ENCODE assay signal across 18 mouse cellular contexts in genomic region chr2:34804815-34805214, GRCm38 (mm10). TPM values are rescaled to one million over a fixed set of nuclear protein-coding genes. Genes with fewer than 3 reads are reported as not detected.
A peak's percentile ranks its signal among the peaks of the same experiment; 100 is the strongest.
DNase-seq lines count a peak whose midpoint lies in the region; ATAC-seq and TF ChIP-seq lines count a peak whose summit lies in the region.
"Had no signal": no experiment of that assay in that cellular context is flagged by ENCODE, and none has a peak within 500 bp of the region (broad histone marks: within the 10 kb centered on the region; RNA-seq: fewer than 3 reads in every experiment).

No protein-coding gene starts in this region.

- DNase-seq in cerebellum, adult 9-10 months, result peak; percentile 41
- DNase-seq in cerebellum, adult 11-12 months, result no peak
- DNase-seq in kidney, adult 2 months, result peak; percentile 75
- no peak for DNase-seq in kidney, postnatal 4 days
- DNase-seq in kidney, postnatal 36 days, result peak; percentile 47 to 59
- DNase-seq in ovary, adult 18-20 months (ENCODE audit: low spot score), result no peak
- DNase-seq: cerebellum, postnatal 36 days; thymus, adult 2 months had no signal

- no peaks in the 10 kb centered on the region for H3K9me3 ChIP-seq in intestine, postnatal 0 days (ENCODE audit: control insufficient read depth)
- H3K9me3 ChIP-seq: forebrain, embryonic 13.5 days; heart, embryonic 15.5 days; midbrain, embryonic 10.5 days had no signal

- no peak for TF ChIP-seq CTCF in kidney, adult 2 months (conservative IDR thresholded peaks at IDR 0.05; ENCODE audit: insufficient read depth, insufficient read length, low read depth, low read length)
- TF ChIP-seq CTCF in intestine, postnatal 0 days (IDR thresholded peaks at IDR 0.05; ENCODE audit: low read depth), result no peak

- ATAC-seq in megakaryocyte progenitor cell, adult 5-6 weeks (replicated peaks; ENCODE audit: poor library complexity), result peak; percentile 51
- ATAC-seq in intestine, postnatal 0 days, result no peak
- ATAC-seq: forebrain, embryonic 13.5 days; hindbrain, embryonic 16.5 days; lung, postnatal 0 days had no signal

- 0 out of 2 replicates have a peak overlapping the region, but pooled peaks have one; percentile 36 for H3K27ac ChIP-seq in kidney, adult 2 months (ENCODE audit: insufficient read depth, low read depth, low read length)
- no peak overlapping the region for H3K27ac ChIP-seq in intestine, postnatal 0 days (ENCODE audit: low read depth, low read length)
- H3K27ac ChIP-seq: forebrain, embryonic 13.5 days; heart, embryonic 15.5 days; midbrain, embryonic 10.5 days had no signal

- TF ChIP-seq POLR2A in kidney, adult 2 months (IDR thresholded peaks at IDR 0.05; ENCODE audit: low read depth, low read length), result no peak

- no peak overlapping the region for H3K4me3 ChIP-seq in kidney, adult 2 months (ENCODE audit: insufficient read depth, low read depth, low read length)
- H3K4me3 ChIP-seq in intestine, postnatal 0 days (ENCODE audit: low read depth, low read length), result no peak overlapping the region
- H3K4me3 ChIP-seq: forebrain, embryonic 13.5 days; heart, embryonic 15.5 days; midbrain, embryonic 10.5 days had no signal

- WGBS in kidney, adult 2 months, result 2% methylated on average over 1 of the region's 1 CpGs
- WGBS in intestine, postnatal 0 days, result 41% methylated on average over 1 of the region's 1 CpGs

- peaks cover 3% of the 10 kb centered on the region; the same call in 1 of the 2 replicates for H3K36me3 ChIP-seq in kidney, adult 2 months (ENCODE audit: control insufficient read depth, insufficient read depth, low read length)
- H3K36me3 ChIP-seq in intestine, postnatal 0 days (ENCODE audit: control insufficient read depth, insufficient read depth), result peaks cover 15% of the 10 kb centered on the region

- H3K4me2 ChIP-seq in intestine, postnatal 0 days (replicated peaks; ENCODE audit: low read depth), result no peak overlapping the region

- no peaks in the 10 kb centered on the region for H3K27me3 ChIP-seq in kidney, adult 2 months (replicated peaks; ENCODE audit: control insufficient read depth, insufficient read depth, low read length)
- H3K27me3 ChIP-seq in intestine, postnatal 0 days (replicated peaks; ENCODE audit: control insufficient read depth, insufficient read depth, low read length), result no peaks in the 10 kb centered on the region
- H3K27me3 ChIP-seq: forebrain, embryonic 13.5 days; heart, embryonic 15.5 days had no signal

- no peak overlapping the region for H3K9ac ChIP-seq in intestine, postnatal 0 days (ENCODE audit: low read depth, low read length)
- H3K9ac ChIP-seq: forebrain, embryonic 13.5 days; heart, embryonic 15.5 days had no signal

- H3K4me1 ChIP-seq in kidney, adult 2 months (ENCODE audit: control insufficient read depth, insufficient read depth, low read length), result peaks cover 26% of the 10 kb centered on the region
- H3K4me1 ChIP-seq in intestine, postnatal 0 days (replicated peaks; ENCODE audit: control insufficient read depth, insufficient read depth, low read length), result 0 out of 2 replicates have a peak, but pooled peaks cover 3% of the 10 kb centered on the region

RNA-seq across cellular contexts. Expression of gene Rabepk, which starts 5.1 kb away (rescaled TPM):
- polyA plus RNA-seq in kidney, adult 2 months (2012; rRNA removed), result 25.8 and 28.1 TPM in 2 replicates
- total RNA-seq in megakaryocyte progenitor cell, adult 5-6 weeks (2015), result 18.1 and 21.7 TPM in 2 replicates
- total RNA-seq in megakaryocyte progenitor cell, adult 5-6 weeks (2017), result 40.4 and 52.7 TPM in 2 replicates
- polyA plus RNA-seq in intestine, postnatal 0 days (2015; fragmentation: Nextera tagmentation; extraction: Ambion mirVana), result 19.1 and 19.6 TPM in 2 replicates

RNA-seq across cellular contexts. Expression of gene Fbxw2, which starts 21.3 kb away (rescaled TPM):
- 29.4 and 34.1 TPM in 2 replicates for polyA plus RNA-seq in kidney, adult 2 months (2012; rRNA removed)
- total RNA-seq in megakaryocyte progenitor cell, adult 5-6 weeks (2015), result 47.7 and 48.8 TPM in 2 replicates
- 49.1 and 54.3 TPM in 2 replicates for total RNA-seq in megakaryocyte progenitor cell, adult 5-6 weeks (2017)
- 36.8 and 39.7 TPM in 2 replicates for polyA plus RNA-seq in intestine, postnatal 0 days (2015; fragmentation: Nextera tagmentation; extraction: Ambion mirVana)

RNA-seq across cellular contexts. Expression of gene Gm34653, which starts 28.0 kb away (rescaled TPM):
- 0.07 TPM in 1 of 2 replicates, not detected in the other for polyA plus RNA-seq in kidney, adult 2 months (2012; rRNA removed)
- 0.64 TPM in 1 of 2 replicates, not detected in the other for total RNA-seq in megakaryocyte progenitor cell, adult 5-6 weeks (2015)
- total RNA-seq in megakaryocyte progenitor cell, adult 5-6 weeks (2017), result not detected in 2 replicates
- not detected in 2 replicates for polyA plus RNA-seq in intestine, postnatal 0 days (2015; fragmentation: Nextera tagmentation; extraction: Ambion mirVana)
- total RNA-seq: adrenal gland, adult 18-20 months had no signal
- polyA plus RNA-seq: embryonic facial prominence, embryonic 11.5 days; forebrain, embryonic 13.5 days; heart, embryonic 15.5 days; hindbrain, embryonic 16.5 days; limb, embryonic 11.5 days; lung, postnatal 0 days; midbrain, embryonic 10.5 days; thymus, adult 2 months had no signal

RNA-seq across cellular contexts. Expression of gene Hspa5, which starts 33.0 kb away (rescaled TPM):
- 441 and 489 TPM in 2 replicates for polyA plus RNA-seq in kidney, adult 2 months (2012; rRNA removed)
- total RNA-seq in megakaryocyte progenitor cell, adult 5-6 weeks (2015), result 536 and 641 TPM in 2 replicates
- total RNA-seq in megakaryocyte progenitor cell, adult 5-6 weeks (2017), result 1,697 and 1,773 TPM in 2 replicates
- polyA plus RNA-seq in intestine, postnatal 0 days (2015; fragmentation: Nextera tagmentation; extraction: Ambion mirVana), result 456 and 457 TPM in 2 replicates

RNA-seq across cellular contexts. Expression of gene Gapvd1, which starts 49.8 kb away (rescaled TPM):
- 14.0 and 16.0 TPM in 2 replicates for polyA plus RNA-seq in kidney, adult 2 months (2012; rRNA removed)
- total RNA-seq in megakaryocyte progenitor cell, adult 5-6 weeks (2015), result 45.4 and 56.7 TPM in 2 replicates
- total RNA-seq in megakaryocyte progenitor cell, adult 5-6 weeks (2017), result 73.4 and 83.3 TPM in 2 replicates
- polyA plus RNA-seq in intestine, postnatal 0 days (2015; fragmentation: Nextera tagmentation; extraction: Ambion mirVana), result 31.3 and 34.6 TPM in 2 replicates

Comparison
In these comparisons a context has a peak if more than half of its experiments do, and no peak if none do; other contexts are left out.
1. DNase-seq: peak in cerebellum, adult 9-10 months (single experiment), kidney, adult 2 months (single experiment) and kidney, postnatal 36 days (2 of 2); none in cerebellum, adult 11-12 months (single experiment), kidney, postnatal 4 days (0 of 2) and ovary, adult 18-20 months (single experiment).